Mouse (Mus musculus): ENCODE results near the gene Bglap3. TPM values are rescaled to one million over a fixed set of nuclear protein-coding genes. Genes with fewer than 3 reads are reported as not detected.

Gene Bglap3
- polyA plus RNA-seq, 1 experiment from 2014 or later: 0.28 TPM

- no peak overlapping the region for H3K27ac ChIP-seq (ENCODE audit: low read depth)
- WGBS: 75% methylated on average over 5 of the region's 5 CpGs
- no peak overlapping the region for H3K4me2 ChIP-seq (ENCODE audit: low read length)
- peaks cover 82% of the 10 kb centered on the region for H3K36me3 ChIP-seq (ENCODE audit: control insufficient read depth, insufficient read depth, low read length)
- no peak for DNase-seq (ENCODE audit: low spot score)
- 0 out of 2 replicates have a peak, but pooled peaks cover under 1% of the 10 kb centered on the region for H3K4me1 ChIP-seq (replicated peaks; ENCODE audit: control insufficient read depth, insufficient read depth, low read length)
- no peaks in the 10 kb centered on the region for H3K9me3 ChIP-seq (ENCODE audit: control insufficient read depth, low read length)
- H3K4me3 ChIP-seq (ENCODE audit: low read depth, low read length): no peak overlapping the region
- no peak for ATAC-seq (replicated peaks; ENCODE audit: low FRiP score, low TSS enrichment, low read depth)
- no peaks in the 10 kb centered on the region; the same call in 1 of the 2 replicates for H3K27me3 ChIP-seq (replicated peaks; ENCODE audit: control insufficient read depth, insufficient read depth, low read length)
- H3K9ac ChIP-seq (ENCODE audit: low read length): no peak overlapping the region
Observed at GRCm38 (mm10) chr3:88359584-88359983, 13.0 kb downstream of the Bglap3 start.

GRCm38 (mm10) chr3:88354396-88355165, 18.0 kb downstream of the Bglap3 start:
- no peaks in the 10 kb centered on the region for H3K27me3 ChIP-seq (replicated peaks; ENCODE audit: control insufficient read depth, insufficient read depth, low read length)
- no peak for ATAC-seq (replicated peaks; ENCODE audit: low FRiP score, low TSS enrichment, low read depth)
- no peaks in the 10 kb centered on the region for H3K4me1 ChIP-seq (replicated peaks; ENCODE audit: control insufficient read depth, insufficient read depth, low read length)
- peaks cover 100% of the 10 kb centered on the region for H3K36me3 ChIP-seq (ENCODE audit: control insufficient read depth, insufficient read depth, low read length)
- WGBS: 94% methylated on average over 8 of the region's 8 CpGs
- no peak overlapping the region for H3K4me3 ChIP-seq (ENCODE audit: low read depth, low read length)
- H3K9ac ChIP-seq (ENCODE audit: low read length): no peak overlapping the region
- no peaks in the 10 kb centered on the region for H3K9me3 ChIP-seq (ENCODE audit: control insufficient read depth, low read length)
- no peak overlapping the region for H3K27ac ChIP-seq (ENCODE audit: low read depth)
- no peak overlapping the region for H3K4me2 ChIP-seq (ENCODE audit: low read length)
- no peak for DNase-seq (ENCODE audit: low spot score)

GRCm38 (mm10) chr3:88352907-88353306, 19.6 kb downstream of the Bglap3 start:
- Histone ChIP-seq H3K9ac (ENCODE audit: low read length) (no peak overlapping the region), H3K36me3 (ENCODE audit: control insufficient read depth, insufficient read depth, low read length) (peaks cover 100% of the 10 kb centered on the region), H3K27me3 (replicated peaks; ENCODE audit: control insufficient read depth, insufficient read depth, low read length) (no peaks in the 10 kb centered on the region), H3K27ac (ENCODE audit: low read depth) (no peak overlapping the region), H3K9me3 (ENCODE audit: control insufficient read depth, low read length) (no peaks in the 10 kb centered on the region), H3K4me3 (ENCODE audit: low read depth, low read length) (no peak overlapping the region), H3K4me2 (ENCODE audit: low read length) (no peak overlapping the region), H3K4me1 (replicated peaks; ENCODE audit: control insufficient read depth, insufficient read depth, low read length) (no peaks in the 10 kb centered on the region)
- ATAC-seq (replicated peaks; ENCODE audit: low FRiP score, low TSS enrichment, low read depth) (no peak), DNase-seq (ENCODE audit: low spot score) (no peak)
- WGBS: 94% methylated on average over 9 of the region's 9 CpGs

- ATAC-seq (replicated peaks; ENCODE audit: low FRiP score, low TSS enrichment, low read depth) (no peak), DNase-seq (ENCODE audit: low spot score) (no peak)
- Histone ChIP-seq H3K9ac (ENCODE audit: low read length) (no peak overlapping the region), H3K4me1 (replicated peaks; ENCODE audit: control insufficient read depth, insufficient read depth, low read length) (no peaks in the 10 kb centered on the region), H3K27ac (ENCODE audit: low read depth) (no peak overlapping the region), H3K4me3 (ENCODE audit: low read depth, low read length) (no peak overlapping the region), H3K27me3 (replicated peaks; ENCODE audit: control insufficient read depth, insufficient read depth, low read length) (no peaks in the 10 kb centered on the region), H3K36me3 (ENCODE audit: control insufficient read depth, insufficient read depth, low read length) (peaks cover 99% of the 10 kb centered on the region), H3K9me3 (ENCODE audit: control insufficient read depth, low read length) (no peaks in the 10 kb centered on the region), H3K4me2 (ENCODE audit: low read length) (no peak overlapping the region)
- WGBS: 89% methylated on average over 13 of the region's 13 CpGs
Observed at GRCm38 (mm10) chr3:88350732-88351131, 21.8 kb downstream of the Bglap3 start.

GRCm38 (mm10) chr3:88339006-88339405, 33.5 kb downstream of the Bglap3 start:
- WGBS: 76% methylated on average over 3 of the region's 3 CpGs

GRCm38 (mm10) chr3:88338316-88338715, 34.2 kb downstream of the Bglap3 start:
- peaks cover 12% of the 10 kb centered on the region for H3K4me1 ChIP-seq (replicated peaks; ENCODE audit: control insufficient read depth, insufficient read depth, low read length)
- WGBS: 88% methylated on average over 7 of the region's 7 CpGs
- no peak overlapping the region for H3K4me3 ChIP-seq (ENCODE audit: low read depth, low read length)
- no peak for ATAC-seq (replicated peaks; ENCODE audit: low FRiP score, low TSS enrichment, low read depth)
- no peak overlapping the region; the same call in 1 of the 2 replicates for H3K4me2 ChIP-seq (ENCODE audit: low read length)
- DNase-seq (ENCODE audit: low spot score): no peak
- H3K27me3 ChIP-seq (replicated peaks; ENCODE audit: control insufficient read depth, insufficient read depth, low read length): no peaks in the 10 kb centered on the region
- no peak overlapping the region for H3K9ac ChIP-seq (ENCODE audit: low read length)
- no peak overlapping the region for H3K27ac ChIP-seq (ENCODE audit: low read depth)
- no peaks in the 10 kb centered on the region for H3K9me3 ChIP-seq (ENCODE audit: control insufficient read depth, low read length)
- H3K36me3 ChIP-seq (ENCODE audit: control insufficient read depth, insufficient read depth, low read length): peaks cover 20% of the 10 kb centered on the region

More at GRCm38 (mm10) chr3:88339006-88339405, 33.5 kb downstream of the Bglap3 start:
- Histone ChIP-seq H3K27ac (ENCODE audit: low read depth) (no peak overlapping the region), H3K9ac (ENCODE audit: low read length) (no peak overlapping the region), H3K4me3 (ENCODE audit: low read depth, low read length) (no peak overlapping the region), H3K36me3 (ENCODE audit: control insufficient read depth, insufficient read depth, low read length) (peaks cover 27% of the 10 kb centered on the region), H3K9me3 (ENCODE audit: control insufficient read depth, low read length) (no peaks in the 10 kb centered on the region), H3K4me2 (ENCODE audit: low read length) (no peak overlapping the region), H3K27me3 (replicated peaks; ENCODE audit: control insufficient read depth, insufficient read depth, low read length) (no peaks in the 10 kb centered on the region), H3K4me1 (replicated peaks; ENCODE audit: control insufficient read depth, insufficient read depth, low read length) (peaks cover 12% of the 10 kb centered on the region)
- no peak for DNase-seq (ENCODE audit: low spot score)
- ATAC-seq (replicated peaks; ENCODE audit: low FRiP score, low TSS enrichment, low read depth): no peak

- Histone ChIP-seq H3K4me2 (ENCODE audit: low read length) (peak overlapping the region; percentile 55), H3K9me3 (ENCODE audit: control insufficient read depth, low read length) (no peaks in the 10 kb centered on the region), H3K9ac (ENCODE audit: low read length) (no peak overlapping the region), H3K4me3 (ENCODE audit: low read depth, low read length) (0 out of 2 replicates have a peak overlapping the region, but pooled peaks have one; percentile 11), H3K4me1 (replicated peaks; ENCODE audit: control insufficient read depth, insufficient read depth, low read length) (peaks cover 12% of the 10 kb centered on the region), H3K27me3 (replicated peaks; ENCODE audit: control insufficient read depth, insufficient read depth, low read length) (no peaks in the 10 kb centered on the region), H3K27ac (ENCODE audit: low read depth) (0 out of 2 replicates have a peak overlapping the region, but pooled peaks have one; percentile 3), H3K36me3 (ENCODE audit: control insufficient read depth, insufficient read depth, low read length) (peaks cover 12% of the 10 kb centered on the region)
- DNase-seq (ENCODE audit: low spot score) (peak; percentile 61), ATAC-seq (replicated peaks; ENCODE audit: low FRiP score, low TSS enrichment, low read depth) (no peak)
- 50% methylated on average over 11 of the region's 11 CpGs for WGBS
Observed at GRCm38 (mm10) chr3:88337367-88338020, 35.0 kb downstream of the Bglap3 start.

- Histone ChIP-seq H3K27ac (ENCODE audit: low read depth) (peak within 1 kb of the TSS; percentile 93), H3K9me3 (ENCODE audit: control insufficient read depth, low read length) (no peaks in the 10 kb centered on the region), H3K36me3 (ENCODE audit: control insufficient read depth, insufficient read depth, low read length) (peaks cover under 1% of the 10 kb centered on the region; the same call in 1 of the 2 replicates), H3K4me1 (replicated peaks; ENCODE audit: control insufficient read depth, insufficient read depth, low read length) (peaks cover 12% of the 10 kb centered on the region), H3K27me3 (replicated peaks; ENCODE audit: control insufficient read depth, insufficient read depth, low read length) (no peaks in the 10 kb centered on the region), H3K9ac (ENCODE audit: low read length) (peak within 1 kb of the TSS; percentile 92), H3K4me3 (ENCODE audit: low read depth, low read length) (peak within 1 kb of the TSS; percentile 82), H3K4me2 (ENCODE audit: low read length) (peak within 1 kb of the TSS; percentile 83)
- peak; percentile 87 for ATAC-seq (replicated peaks; ENCODE audit: low FRiP score, low TSS enrichment, low read depth)
- DNase-seq (ENCODE audit: low spot score): peak; percentile 98
- 2% methylated on average over 65 of the region's 66 CpGs for WGBS
Observed at GRCm38 (mm10) chr3:88336058-88337013, 36.2 kb downstream of the Bglap3 start, which contains the start of the genes Tmem79 and Smg5. Gene Tmem79, minus strand, starts transcription at chr3:88336148. Gene Smg5, plus strand, starts transcription at chr3:88336260.

Measured in intestine, embryonic 14.5 days (tissue).